Mouse (Mus musculus): ENCODE measurements around the gene Itgb1bp1.
A peak's percentile ranks its signal among the peaks of the same experiment; 100 is the strongest.

Gene Itgb1bp1

DNA sequence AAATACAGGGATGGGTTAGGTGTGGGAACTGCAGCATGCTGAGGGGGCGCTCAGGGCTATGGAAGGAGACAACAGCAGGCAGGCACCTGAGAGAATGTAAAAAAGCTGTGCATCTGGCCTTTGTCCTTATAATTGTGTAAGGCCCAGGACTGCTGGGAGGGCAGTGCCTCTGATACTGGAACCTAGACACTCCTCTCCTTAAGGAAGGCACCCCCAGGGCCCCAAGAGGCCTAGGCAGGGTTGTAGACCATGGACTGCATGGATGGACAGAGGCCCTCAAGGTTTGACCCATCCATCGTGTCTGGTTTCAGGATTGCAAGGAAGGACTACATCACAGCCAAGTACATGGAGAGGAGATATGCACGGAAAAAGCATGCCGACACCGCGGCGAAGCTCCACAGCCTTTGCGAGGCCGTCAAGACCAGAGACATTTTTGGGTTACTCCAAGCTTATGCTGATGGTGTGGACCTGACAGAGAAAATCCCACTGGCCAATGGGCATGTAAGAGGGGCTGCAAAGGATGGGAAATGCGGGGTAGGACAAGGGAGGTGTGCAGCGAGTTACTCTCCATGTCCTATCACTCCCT lies 41.6 kb downstream of the Itgb1bp1 start:
- no peak for DNase-seq (ENCODE audit: low spot score)

DNA sequence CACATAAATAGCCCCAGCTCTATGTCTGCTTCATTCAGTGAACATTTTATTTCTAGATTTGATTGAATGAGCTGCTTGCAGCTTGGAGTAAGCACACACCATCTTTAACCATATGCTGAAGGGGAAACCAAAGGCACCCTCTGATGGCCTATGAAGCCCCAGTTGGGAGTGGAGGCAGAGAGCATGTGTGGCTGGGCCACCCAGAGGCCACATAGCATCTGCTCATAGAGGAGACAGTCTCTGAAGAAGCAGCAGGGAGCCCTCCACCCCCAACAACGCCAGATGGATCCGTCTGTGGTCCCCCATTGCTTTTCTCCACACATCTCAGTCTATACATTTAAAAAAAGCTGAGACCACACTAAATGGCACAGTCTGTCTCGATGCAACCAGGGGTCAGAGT lies 44.1 kb downstream of the Itgb1bp1 start:
- DNase-seq (ENCODE audit: low spot score): no peak

DNA sequence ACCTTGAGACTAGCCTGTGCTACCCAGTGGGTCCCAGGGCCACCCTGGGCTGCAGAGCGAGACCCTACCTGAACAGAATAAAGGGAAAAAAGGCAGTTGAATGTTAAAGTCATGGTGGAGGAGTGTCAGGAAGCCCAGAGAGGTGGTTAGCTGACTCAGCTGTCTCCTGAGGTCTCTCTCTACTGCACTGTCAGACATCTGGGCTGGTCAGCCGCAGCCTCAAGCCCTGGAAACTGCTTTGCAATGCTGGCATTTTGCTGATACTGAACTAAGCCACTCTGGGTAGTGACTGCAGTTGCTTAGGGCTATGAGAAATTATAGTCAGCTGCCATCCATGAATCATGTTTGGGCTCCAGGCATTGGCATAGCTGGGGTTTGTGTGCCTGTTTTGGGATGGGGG lies 51.5 kb downstream of the Itgb1bp1 start:
- DNase-seq (ENCODE audit: low spot score): no peak

DNA sequence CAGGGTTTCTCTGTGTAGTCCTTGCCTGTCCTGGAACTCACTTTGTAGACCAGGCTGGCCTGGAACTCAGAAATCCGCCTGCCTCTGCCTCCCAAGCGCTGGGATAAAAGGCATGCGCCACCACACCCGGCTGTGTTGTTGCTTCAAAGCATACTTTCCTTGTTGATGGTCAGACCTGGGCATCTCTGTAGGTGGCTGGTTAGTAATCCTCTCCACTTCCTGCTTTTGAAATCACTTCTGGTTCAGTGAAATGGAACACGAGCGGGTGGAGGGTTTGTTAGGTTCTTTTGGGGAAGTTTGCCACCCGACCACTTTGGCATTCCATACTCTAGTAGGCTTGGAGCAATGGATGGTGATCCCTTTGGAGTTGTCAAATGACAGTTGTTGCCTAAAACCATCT lies 52.4 kb downstream of the Itgb1bp1 start:
- no peak for DNase-seq (ENCODE audit: low spot score)

DNA sequence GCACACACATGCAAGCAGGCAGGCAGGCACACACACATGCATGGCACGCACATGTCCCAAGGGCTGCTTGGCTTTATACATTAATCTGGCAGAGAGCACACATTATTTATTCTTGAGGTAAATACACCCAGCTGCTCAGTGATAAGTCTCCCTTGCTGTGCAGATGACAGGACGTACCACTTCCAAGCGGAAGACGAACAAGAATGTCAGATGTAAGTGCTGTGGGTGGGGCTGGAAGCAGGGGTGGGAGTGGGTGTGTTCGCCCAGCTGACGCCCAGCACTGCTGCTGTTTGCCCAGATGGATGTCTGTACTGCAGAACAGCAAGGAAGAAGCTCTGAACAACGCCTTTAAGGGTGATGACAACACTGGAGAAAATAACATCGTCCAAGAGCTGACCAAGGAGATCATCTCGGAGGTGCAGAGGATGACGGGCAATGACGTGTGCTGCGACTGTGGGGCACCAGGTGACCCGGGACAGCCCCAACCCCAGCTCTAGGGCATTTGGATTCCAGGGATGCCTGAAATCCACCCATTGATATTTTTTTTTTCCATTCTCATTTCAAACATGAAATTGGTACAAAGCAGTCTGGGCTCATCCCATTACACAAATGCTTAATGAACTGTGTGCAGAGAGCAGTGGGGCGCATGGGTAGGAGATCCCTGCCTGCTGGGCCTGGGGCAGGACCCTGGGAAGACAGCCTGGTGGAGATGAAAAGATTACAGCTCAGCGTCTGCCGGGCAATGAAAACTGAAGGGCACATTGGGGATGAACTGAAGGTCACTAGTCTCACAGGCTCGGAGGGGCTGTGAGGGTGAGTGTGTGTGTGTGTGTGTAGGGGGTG lies 56.8 kb downstream of the Itgb1bp1 start:
- DNase-seq (ENCODE audit: low spot score): no peak

DNA sequence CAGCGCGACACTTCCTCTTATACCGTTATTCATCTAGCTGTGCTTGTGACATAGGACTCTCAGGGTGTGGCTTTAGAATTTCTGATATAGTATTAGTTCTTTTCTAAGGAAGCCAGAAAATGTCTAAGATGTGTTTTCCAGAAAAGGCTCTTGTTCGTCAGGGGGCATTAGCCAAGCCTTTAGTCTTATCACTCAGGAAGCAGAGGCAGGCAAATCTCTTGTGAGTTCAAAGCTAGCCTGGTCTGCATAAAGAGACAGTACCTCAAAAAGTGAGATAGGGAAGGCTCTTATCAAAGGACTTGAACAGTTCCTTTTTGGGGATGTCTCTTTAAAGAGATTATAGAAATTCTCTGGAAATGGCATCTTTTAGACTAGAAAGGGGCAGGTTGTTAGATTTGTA lies 57.4 kb downstream of the Itgb1bp1 start:
- DNase-seq (ENCODE audit: low spot score): no peak

DNA sequence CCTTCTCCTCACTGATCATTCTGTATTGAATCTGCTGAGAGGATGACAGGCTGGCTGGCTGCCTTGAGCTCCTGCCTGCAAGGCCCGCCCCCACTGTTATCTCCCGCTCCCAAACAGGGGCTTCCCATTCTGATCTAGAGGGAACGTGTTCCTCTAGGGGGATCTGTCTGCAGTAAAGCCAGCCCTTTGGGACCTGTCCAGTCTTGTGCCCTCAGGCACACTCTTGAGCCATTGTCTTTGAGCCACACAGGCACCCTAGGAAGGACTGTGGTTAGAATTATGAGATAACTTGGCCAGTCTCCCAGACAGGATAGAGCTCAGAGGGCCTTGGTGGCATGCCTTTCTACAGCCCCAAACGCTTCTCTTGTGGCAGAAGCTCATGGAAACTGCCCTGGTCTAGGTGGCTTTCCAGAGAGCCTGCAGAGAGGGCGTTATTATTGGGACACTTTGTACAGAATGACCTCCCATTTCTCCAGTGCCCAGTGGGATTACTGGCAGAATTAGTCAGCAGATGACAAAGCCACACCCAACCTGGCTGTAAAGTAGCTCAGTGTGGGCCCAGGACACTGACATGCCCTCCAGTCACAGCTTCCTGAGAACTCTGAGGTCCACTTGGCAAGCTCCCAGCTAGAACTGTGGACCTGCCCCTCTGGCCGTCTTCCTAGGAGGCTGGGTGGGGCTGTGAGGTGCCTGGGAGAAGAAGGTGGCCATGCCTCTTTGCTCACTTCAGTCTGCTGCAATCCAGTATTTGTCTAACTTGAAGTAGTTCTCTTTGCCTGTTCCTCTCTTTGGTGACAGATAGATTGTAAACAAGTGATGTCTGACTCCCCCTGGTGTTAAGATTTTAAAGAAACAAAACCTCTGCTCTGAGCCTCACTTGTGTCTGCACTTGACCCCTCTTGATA lies 58.8 kb downstream of the Itgb1bp1 start:
- peak; percentile 96 for DNase-seq (ENCODE audit: low spot score)

DNA sequence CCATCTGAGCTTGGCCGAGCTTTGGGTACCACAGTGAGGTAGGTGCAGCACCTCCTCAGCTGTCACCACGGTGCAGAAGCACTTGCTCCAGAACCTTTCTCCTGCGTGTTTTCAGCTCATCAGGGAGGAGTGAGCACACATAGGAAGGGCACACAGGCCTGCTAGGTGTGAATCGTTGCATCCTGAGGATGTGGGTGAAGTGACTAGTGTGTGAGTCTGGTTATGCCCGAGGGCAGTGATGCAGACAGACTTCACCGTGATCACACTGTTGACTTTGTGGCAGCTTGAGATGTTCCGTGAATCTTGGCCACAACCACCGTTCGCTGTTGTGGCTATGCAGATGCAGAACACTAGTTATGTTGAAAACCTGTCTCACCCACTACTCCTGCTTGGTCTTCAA lies 59.8 kb downstream of the Itgb1bp1 start:
- no peak for DNase-seq (ENCODE audit: low spot score)

DNA sequence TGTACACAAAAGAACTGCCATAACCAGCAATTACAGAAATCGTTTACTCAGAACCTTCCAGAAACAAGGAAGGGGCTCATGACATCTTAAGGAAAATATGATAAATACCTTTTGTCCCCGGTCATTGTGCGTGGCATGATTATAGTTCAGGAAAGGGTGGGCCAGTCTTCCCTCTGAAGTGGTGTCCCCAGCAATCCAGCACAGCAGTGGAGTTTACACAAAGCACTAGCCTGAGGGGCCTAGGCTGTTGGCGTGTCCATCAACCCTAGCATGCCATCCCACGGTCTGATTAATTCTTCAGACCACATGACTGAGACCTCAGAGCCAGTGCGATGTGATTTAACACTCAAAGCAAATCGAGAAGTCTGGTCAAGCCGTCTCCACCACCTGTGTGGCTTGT lies 60.7 kb downstream of the Itgb1bp1 start:
- no peak for DNase-seq (ENCODE audit: low spot score)

DNA sequence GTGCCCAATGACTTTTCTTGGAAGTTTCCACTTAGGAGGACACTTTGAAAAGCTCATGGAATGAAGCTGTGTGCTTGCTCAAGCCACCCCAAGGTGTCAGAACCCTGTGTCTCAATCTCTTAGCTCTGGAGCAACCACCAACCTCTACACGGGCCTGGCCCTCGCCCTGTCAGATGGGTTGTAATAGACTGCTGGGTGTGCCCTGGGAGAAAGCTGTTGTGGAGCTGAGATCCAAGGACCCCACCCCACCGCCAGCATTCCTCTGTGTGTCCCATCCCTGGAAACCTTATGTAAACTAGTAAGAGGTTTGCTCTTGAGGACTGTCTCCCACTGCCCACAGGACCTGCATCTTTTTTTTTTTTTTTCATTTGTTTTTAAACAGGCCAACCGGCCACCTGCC lies 62.2 kb downstream of the Itgb1bp1 start:
- DNase-seq (ENCODE audit: low spot score): no peak

DNA sequence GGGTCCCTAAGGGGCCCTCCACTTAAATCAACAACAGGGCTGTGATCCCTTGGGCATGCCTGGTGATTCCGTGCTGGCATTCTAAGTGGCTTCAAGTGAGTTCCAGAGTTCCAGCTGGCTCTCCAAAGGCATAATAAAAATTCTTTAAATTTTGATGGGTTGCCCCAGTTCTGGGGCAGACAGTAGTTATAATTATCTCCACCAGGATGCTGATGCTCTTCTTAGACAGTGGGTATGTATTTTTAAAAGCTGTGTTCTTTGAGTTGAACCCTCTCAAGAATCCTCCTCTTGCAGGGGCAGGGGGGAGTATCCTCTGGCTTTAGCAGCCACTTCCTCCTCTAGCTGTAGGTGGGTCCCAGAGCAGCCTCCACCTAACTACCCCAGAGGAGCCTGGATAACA lies 65.5 kb downstream of the Itgb1bp1 start:
- DNase-seq (ENCODE audit: low spot score): no peak

DNA sequence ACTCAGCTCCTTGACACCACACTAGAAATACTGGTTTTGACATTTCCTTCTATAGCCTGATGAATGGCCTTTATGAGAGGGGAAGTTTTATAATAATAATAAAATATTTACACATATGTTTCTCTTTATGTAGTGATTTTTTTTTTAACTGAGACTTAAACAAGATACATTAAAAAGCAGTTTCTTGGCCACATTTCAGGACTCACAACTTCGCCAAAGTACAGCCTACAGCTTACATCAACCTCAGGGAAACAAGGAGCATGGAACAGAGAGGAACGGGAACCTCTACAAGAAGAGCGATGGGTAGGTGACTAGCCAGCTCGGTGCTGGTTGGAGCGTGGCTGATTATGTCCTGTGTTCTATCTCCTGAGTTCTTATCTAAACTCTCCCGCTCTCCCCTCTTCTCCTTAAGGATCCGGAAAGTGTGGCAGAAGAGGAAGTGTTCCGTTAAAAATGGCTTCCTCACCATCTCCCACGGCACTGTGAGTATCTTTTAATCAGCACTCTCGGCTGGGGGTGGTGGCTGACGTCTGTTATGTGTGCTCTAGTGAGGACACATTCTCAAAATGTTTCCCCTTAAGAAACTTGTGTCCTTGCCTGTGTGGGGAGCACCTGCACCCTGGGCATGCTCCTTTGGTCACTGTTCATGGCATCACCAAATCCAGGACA lies 68.2 kb downstream of the Itgb1bp1 start:
- DNase-seq (ENCODE audit: low spot score): no peak

DNA sequence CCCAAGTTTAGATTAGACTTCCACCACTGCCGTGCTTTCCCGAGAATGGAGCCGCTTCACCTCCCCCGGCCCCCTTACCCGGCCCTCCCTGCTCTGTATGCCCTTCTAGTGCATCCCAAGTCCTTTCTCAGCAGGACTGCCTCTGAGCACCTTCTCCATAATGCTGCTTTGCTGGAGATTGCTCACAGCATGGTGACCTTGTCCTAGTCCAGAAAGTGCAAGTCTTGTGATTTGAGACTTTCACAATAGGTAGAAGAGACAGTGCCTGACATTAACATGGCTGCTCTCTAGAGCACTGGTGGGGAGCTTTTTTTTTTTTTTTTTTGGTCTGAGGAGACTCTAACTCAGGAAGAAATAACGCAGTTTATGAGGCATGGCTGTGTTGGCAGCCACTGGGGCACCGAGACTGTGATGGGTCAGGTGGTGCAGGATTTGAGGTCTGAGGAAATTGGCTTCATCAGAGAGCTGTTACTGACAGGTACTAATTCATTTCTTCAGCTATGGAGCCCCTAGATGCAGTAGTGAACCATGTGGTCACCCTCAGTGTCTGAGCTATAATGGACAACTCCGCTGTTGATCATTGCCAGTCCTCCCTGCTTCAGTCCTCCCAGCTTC lies 71.4 kb downstream of the Itgb1bp1 start:
- no peak for DNase-seq (ENCODE audit: low spot score)

DNA sequence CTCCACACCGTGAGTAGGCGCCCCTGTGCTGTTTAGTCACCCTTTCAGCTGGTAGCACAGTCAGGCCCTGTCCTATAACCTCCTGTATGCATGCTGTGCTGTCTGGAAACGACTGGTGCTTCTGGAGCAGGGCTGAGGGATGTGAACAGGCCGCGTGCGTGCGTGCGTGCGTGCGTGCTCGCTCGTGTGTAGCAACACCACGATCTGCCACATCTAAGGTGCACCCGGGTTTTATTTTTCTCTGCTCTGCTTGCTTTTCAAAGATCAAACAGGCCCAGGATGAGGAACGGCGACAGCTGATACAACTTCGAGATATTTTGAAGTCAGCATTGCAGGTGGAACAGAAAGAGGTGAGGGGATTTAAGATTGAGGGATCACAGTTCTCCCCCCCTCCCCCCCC lies 73.2 kb downstream of the Itgb1bp1 start:
- no peak for DNase-seq (ENCODE audit: low spot score)

DNA sequence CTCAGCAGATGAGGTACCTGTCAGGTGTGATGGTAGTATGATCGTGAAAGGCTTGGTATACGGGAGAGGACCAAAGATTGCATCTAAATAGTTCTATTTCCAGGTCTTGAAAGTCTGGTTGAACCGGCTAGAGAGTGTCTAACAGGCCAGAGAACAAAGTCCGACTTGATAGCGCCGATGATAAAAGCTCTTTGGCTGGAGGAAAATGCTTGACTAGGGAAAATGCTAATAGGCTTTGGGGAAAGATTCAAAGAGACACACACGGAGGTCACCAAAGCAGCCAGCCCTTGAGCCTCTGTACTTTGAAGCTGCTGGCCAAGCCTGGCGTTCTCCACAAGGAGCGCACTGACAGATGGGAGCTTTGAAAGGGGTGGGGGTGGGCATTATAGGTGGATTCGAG lies 76.8 kb downstream of the Itgb1bp1 start:
- no peak for DNase-seq (ENCODE audit: low spot score)

DNA sequence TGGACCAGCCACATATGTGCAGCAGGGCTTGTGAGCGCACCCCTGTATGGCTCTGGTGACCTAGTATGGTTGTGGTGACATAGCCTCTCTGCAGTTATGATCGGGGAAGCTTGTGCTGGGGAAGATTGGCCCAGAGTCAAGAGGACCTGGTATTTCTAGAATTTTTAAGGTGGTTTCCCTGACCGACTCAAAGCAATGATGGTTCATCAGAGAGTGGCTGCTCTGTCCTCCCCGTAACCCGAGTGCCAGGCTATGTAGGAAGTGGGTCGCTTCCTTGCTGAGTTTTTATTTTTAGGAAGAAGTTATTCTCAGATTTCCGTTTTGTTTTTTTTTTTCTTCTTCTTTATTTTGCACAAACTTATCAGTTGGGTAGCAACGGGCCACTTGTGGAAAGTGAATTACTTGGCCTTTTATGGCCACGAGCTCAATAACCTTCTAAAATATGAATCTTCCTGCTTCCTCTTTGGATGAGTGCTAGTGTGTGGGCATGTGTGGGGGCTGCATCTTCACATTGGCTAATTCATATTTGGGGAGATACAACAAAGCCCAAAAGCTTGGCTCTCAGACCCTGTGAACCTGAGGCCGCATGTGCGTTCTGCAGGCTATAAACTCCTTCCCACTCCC lies 77.8 kb downstream of the Itgb1bp1 start:
- DNase-seq (ENCODE audit: low spot score): no peak

DNA sequence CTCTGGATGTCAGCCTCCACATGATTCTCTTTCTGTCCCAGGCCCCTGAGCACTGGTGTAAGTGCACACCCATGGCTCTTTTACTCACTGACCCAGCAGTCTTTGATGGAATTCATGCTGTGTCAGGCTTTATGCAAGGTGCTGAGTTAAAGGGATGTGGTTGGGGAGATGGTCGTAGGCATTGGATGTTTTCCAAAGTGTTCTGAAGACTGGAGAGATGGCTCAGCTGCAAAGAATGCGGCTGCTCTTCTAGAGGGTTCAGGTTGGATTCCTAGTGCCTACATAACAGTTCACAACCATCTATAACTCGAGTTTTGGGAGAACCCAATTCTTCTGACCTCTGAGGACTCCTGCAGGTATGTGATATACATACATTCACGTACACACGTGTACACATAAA lies 78.7 kb downstream of the Itgb1bp1 start:
- DNase-seq (ENCODE audit: low spot score): no peak

DNA sequence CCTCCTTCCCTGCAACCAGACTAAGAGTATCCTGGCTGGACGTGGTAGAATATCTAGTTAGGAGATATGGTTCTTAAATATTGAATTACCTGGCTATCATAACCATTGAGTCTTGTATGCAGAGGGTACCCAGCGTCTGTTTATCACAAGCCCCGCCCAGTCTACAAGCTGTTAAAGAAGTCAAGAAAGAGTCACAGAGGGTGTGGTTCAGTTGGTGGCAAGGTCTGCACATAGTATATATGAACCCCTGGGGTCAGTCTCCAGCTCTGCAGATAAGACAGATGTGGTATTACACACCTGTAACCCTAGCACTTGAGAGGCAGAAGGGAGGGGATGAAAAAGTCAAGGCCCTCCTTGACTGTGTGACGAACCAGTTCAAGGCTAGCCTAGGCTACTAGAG lies 80.3 kb downstream of the Itgb1bp1 start:
- DNase-seq (ENCODE audit: low spot score): no peak

DNA sequence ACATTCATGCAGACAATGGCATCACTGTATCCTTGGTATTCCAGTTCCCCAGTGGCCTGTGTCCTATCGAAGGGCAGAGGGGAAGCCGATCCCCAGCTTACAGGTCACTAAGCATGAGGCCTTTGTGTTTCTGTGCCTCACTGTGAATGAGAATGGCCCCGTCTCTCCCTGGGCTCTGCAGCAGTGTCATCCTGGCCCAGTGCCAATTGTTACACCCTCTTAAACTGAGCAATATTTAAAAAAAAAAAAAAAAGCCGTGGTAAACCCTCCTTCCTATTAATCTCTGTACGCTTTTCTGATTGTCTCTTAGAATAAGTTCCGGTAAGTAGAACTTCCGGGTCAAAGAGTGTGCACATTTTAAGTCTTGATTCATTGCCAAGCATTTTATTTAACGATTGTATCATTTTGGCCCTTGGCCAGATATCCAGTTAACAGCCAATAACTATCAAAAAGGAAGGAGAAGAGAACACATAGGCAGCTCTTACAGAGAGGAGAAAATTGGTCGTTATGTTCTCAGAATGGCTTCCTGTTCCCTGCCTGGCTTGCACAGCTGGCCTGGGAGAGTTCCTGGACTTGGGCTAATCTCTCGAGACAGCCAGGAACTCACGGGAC lies 81.3 kb downstream of the Itgb1bp1 start:
- no peak for DNase-seq (ENCODE audit: low spot score)

DNA sequence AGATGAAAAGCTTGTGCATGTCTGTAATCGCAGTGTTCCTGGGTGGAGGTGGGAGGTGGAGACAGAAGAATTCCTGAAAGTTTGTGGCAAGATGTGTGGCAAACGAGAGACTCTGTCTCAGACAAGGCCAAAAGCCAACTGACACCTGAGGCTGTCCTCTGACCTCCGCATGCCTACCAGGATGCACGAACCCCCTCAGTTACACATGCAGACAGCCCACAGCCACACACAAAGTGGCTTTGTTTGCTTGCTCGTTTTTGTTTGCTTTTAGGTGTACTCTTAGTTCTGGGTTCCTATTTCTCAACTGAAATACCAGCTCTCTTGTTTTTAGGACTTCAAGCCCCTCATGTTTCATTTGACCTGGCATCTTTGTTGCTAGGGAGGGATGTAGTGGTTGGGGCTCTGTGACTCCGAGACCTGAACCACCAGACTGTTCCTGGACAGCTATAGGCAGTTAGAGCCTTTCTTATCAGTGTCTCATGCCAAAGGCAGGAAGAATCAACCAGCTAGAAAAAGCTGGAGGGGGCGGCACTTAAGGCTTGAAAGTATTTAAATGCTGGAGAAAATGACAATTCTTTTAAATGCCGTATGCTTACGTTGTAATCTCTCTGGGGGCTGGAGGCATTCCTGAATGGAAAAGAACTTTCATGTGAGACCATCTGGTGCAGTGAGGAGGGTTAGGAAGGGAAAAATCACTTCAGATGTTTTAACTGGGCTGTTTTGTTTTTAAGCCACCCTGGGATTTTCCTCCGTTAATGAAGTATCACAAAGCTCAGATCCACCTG lies 84.4 kb downstream of the Itgb1bp1 start:
- no peak for DNase-seq (ENCODE audit: low spot score)

Measured in adipocyte (in vitro differentiated cells).